Mouse (Mus musculus) forebrain, postnatal 0 days (tissue): ENCODE measurements around the gene Tor1a. TPM values are rescaled to one million over a fixed set of nuclear protein-coding genes. Genes with fewer than 3 reads are reported as not detected.

ENCODE experiments used
- ATAC-seq: fragments of 200-750 bp; cut with Nextera tagmentation; 2 replicates; pipeline ENCODE4 v1.8.0; 2017; ENCODE audit warnings: mild to moderate bottlenecking, moderate library complexity
- DNase-seq: peaks from one replicate; pipeline ENCODE4 v3.0.0-alpha.2; 2015
- H3K27ac ChIP-seq: fragments of 300-500 bp; sonication (generic); 2 replicates; pipeline ENCODE4 v1.5.1; 2014; ENCODE audit warnings: low read depth, mild to moderate bottlenecking, antibody characterized with exemption, low read length, moderate library complexity, mixed read lengths
- H3K27me3 ChIP-seq: fragments of 300-500 bp; sonication (generic); 2 replicates; pipeline ENCODE4 v1.6.1; 2014; ENCODE audit warnings: mild to moderate bottlenecking, low read length, mixed read lengths; ENCODE audit not compliant: insufficient read depth
- H3K36me3 ChIP-seq: fragments of 300-500 bp; sonication (generic); 2 replicates; pipeline ENCODE4 v1.6.1; 2014; ENCODE audit warnings: mild to moderate bottlenecking, moderate library complexity; ENCODE audit not compliant: insufficient read depth
- H3K4me1 ChIP-seq: fragments of 300-500 bp; sonication (generic); 2 replicates; pipeline ENCODE4 v1.6.1; 2014; ENCODE audit warnings: antibody characterized with exemption; ENCODE audit not compliant: insufficient read depth
- H3K4me2 ChIP-seq: fragments of 300-500 bp; sonication (generic); 2 replicates; pipeline ENCODE4 v1.6.1; 2014; ENCODE audit warnings: low read depth, mild to moderate bottlenecking, moderate library complexity
- H3K4me3 ChIP-seq: fragments of 300-500 bp; sonication (generic); 2 replicates; pipeline ENCODE4 v1.5.1; 2014; ENCODE audit warnings: low read depth, low read length, mixed read lengths
- H3K9ac ChIP-seq: fragments of 300-500 bp; sonication (generic); 2 replicates; pipeline ENCODE4 v1.6.1; 2014; ENCODE audit warnings: mild to moderate bottlenecking
- H3K9me3 ChIP-seq: fragments of 300-500 bp; sonication (generic); 2 replicates; pipeline ENCODE4 v1.6.1; 2016; ENCODE audit warnings: low read length
- CTCF ChIP-seq: sonication (generic); IDR thresholded peaks from 2 replicates; pipeline ENCODE4 v1.5.1; 2016; ENCODE audit warnings: antibody characterized with exemption, control low read depth, low read depth
- WGBS: fragments of 180-500 bp; shearing (Covaris S2); extraction: QIAGEN DNeasy Blood & Tissue Kit; methylation state at CpG from one replicate; pipeline ENCODE4 v1.1.7; 2014; 5-methylcytosine and 5-hydroxymethylcytosine counted together
- polyA plus RNA-seq: library from polyadenylated mRNA; unstranded; fragments of >200 nt; fragmentation: Nextera tagmentation; extraction: Ambion mirVana; gene quantifications from 2 replicates; pipeline ENCODE4 v1.2.1, GENCODE M21; 2015
- total RNA-seq: library from RNA; depleted of rRNA; stranded (reverse); fragments of >200 nt; gene quantifications from 2 replicates; pipeline ENCODE4 v1.2.3, GENCODE M21; 2014

Gene Tor1a
- total and polyA plus RNA-seq, 2 experiments from 2014 or later = 53.6 to 97.3 TPM

DNA sequence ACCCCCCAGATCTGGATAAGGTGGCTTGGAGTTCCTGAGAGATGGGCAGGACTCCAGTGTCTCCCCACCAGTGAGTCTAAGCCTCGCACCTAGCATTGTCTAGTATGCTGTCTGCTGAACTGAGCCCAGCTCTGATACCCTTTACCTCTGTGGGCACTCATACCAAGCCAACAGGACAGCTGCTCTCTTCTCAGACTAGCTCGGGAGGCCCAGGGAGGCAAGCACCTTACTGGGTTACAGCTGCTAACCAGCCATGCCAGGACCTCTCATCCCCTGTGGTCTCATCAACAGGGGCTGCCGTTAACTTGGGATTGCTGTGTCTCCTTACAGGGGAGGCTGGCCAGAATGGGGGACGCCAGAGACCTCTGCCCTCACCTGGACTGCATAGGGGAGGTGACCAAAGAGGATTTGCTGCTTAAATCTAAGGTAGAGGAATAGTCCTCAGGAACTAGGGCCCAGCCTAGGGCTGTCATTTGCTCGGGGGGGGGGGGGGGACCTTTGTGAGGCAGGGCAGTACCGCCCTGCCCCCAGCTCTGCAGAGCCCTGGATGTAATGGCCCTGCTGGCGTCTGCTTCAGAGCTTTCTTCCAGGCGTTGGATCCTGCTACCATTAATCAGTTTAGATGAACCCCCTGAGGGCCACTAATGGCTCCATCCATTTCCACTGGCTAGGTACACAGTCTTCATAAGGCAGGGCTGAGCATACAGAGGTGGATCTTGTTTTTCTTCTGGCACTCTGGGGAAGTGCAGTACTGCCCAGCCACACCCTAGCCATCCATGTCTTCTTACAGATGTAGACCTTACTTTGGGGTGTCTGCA lies 30.9 kb upstream of the Tor1a start:
- DNase-seq (no peak), ATAC-seq (no peak)
- peaks cover 30% of the 10 kb centered on the region for H3K36me3 ChIP-seq
- H3K9me3 ChIP-seq = no peaks in the 10 kb centered on the region
- no peak overlapping the region for H3K4me3 ChIP-seq
- WGBS = 74% methylated on average over 8 of the region's 8 CpGs
- no peaks in the 10 kb centered on the region for H3K4me1 ChIP-seq
- no peak overlapping the region for H3K9ac ChIP-seq
- no peak for TF ChIP-seq CTCF
- H3K27me3 ChIP-seq = no peaks in the 10 kb centered on the region
- H3K27ac ChIP-seq = no peak overlapping the region
- H3K4me2 ChIP-seq = no peak overlapping the region

DNA sequence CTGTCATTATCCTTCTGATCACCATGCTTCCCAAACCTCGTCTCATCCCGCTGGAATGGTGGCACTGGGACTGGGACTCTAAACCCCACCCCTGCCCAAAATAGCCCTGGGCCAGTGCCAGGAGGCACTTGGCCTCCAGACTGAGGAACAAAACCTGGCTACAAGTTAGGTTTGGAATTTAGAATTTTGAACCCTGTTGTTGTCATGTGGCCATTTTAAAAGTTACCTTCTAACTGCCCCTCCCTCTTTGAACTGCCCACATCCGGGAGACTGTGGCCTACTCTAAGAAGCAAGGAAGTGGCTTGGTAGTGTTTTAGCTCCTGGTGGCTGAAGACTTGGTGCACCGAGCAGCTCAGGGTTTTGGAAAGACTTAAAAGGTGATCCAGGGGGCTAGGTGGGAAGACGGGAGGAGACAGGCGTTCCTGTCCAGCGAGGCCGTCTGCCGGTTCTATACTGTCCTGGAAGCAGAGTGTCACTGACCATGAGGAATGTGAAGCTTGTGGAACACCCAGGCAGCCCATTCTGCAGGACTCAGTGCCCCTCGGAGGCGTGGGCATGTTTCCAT lies 27.8 kb upstream of the Tor1a start:
- TF ChIP-seq CTCF = no peak
- ATAC-seq (no peak), DNase-seq (no peak)

DNA sequence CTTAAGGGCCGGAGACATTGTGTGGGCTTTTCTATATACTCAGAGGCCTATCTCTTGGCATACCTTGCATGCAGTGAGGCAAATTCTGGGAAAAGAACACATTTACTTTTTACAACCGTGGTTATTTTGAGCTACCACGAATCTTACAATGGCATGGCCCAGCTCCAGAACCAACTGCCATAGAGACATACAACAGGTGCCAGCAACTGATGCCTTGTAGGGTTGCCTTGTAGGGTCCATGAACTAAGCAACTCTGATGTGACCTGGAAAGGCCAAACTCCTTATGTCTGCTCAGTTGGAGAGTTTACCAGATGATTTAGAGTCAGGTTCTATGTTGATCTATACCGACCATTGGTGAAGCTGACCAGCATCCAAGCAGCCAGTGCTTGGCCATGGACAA lies 27.1 kb upstream of the Tor1a start:
- peaks cover 5% of the 10 kb centered on the region; the same call in 1 of the 2 replicates for H3K36me3 ChIP-seq
- H3K4me2 ChIP-seq = no peak overlapping the region
- DNase-seq = no peak
- no peak overlapping the region for H3K4me3 ChIP-seq
- no peaks in the 10 kb centered on the region for H3K9me3 ChIP-seq
- 94% methylated on average over 4 of the region's 4 CpGs for WGBS
- no peaks in the 10 kb centered on the region for H3K4me1 ChIP-seq
- no peak for TF ChIP-seq CTCF
- no peaks in the 10 kb centered on the region for H3K27me3 ChIP-seq
- H3K27ac ChIP-seq = no peak overlapping the region
- no peak for ATAC-seq
- no peak overlapping the region for H3K9ac ChIP-seq

More for the DNA sequence above, 27.8 kb upstream of the Tor1a start:
- H3K27me3 ChIP-seq = no peaks in the 10 kb centered on the region
- H3K4me1 ChIP-seq = no peaks in the 10 kb centered on the region
- WGBS = 73% methylated on average over 11 of the region's 11 CpGs
- no peaks in the 10 kb centered on the region for H3K9me3 ChIP-seq
- no peak overlapping the region for H3K27ac ChIP-seq
- H3K36me3 ChIP-seq = peaks cover 9% of the 10 kb centered on the region; the same call in 1 of the 2 replicates
- no peak overlapping the region for H3K4me2 ChIP-seq
- H3K4me3 ChIP-seq = no peak overlapping the region
- no peak overlapping the region for H3K9ac ChIP-seq

DNA sequence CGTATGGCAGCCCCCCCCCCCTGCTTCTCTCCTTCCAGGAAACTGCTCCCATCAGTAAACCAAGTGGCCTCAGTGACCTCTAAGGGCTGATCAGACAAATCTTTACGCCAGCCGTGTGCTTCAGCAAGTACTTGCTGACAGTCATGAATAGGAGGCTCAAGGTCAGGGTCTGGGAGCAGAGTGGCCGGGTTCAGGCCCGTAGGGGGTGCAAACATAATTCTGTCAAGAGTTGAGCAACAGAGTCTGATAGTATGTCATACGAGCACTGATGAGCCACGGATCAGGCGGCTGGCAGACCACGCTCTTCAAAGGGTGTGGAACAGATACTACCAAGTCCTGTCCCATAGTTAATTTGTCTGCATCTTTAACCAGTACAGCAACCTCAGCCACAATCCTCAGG lies 22.5 kb upstream of the Tor1a start:
- Histone ChIP-seq H3K27me3 (no peaks in the 10 kb centered on the region), H3K4me1 (no peaks in the 10 kb centered on the region), H3K4me3 (no peak overlapping the region), H3K27ac (no peak overlapping the region), H3K4me2 (no peak overlapping the region), H3K9me3 (no peaks in the 10 kb centered on the region), H3K36me3 (no peaks in the 10 kb centered on the region), H3K9ac (no peak overlapping the region)
- WGBS = 94% methylated on average over 9 of the region's 9 CpGs
- TF ChIP-seq CTCF = no peak
- DNase-seq (no peak), ATAC-seq (no peak)

DNA sequence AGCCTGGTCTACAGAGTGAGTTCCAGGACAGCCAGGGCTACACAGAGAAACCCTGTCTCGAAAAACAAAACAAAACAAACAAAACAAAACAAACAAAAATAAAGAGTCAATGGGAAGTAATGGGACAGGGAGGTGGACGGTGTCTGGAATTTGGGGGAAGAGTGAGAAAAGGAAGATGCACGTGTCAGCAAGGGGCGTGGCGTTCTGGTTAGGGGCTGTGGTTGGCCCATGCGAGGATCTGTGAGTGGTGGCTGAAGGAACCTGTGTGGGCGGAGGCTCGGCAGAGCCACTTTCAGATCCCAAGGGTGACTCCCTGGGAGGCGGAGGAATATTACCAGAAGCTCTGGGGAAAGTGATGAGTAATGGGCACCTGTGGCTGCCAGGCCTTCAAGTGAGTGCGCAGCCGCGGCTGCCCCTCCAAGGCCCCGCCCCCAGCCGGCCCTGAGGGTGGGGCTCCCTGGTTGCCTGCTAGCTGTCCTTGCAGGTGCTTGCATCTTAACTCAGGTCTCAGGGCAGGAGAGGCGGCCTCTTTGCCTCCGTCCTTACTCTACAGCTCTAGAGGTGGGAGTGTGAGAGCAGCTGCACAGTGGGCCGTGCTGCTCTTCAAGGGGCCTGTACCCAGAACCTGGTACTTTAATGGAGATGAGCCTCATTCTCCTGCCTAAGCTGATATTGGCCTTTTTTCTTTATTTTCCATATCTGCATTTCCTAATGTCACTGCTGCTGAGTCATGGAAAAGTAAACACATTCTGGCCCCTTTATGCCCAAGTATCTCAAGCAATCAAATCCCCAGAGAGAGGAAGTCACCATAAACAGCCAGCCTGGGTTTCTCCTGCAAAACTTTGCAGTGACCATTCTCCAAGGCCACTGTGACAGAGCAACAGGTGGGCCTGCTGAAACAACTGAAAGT lies 17.6 kb upstream of the Tor1a start:
- H3K27me3 ChIP-seq = no peaks in the 10 kb centered on the region
- H3K27ac ChIP-seq = no peak overlapping the region
- H3K4me2 ChIP-seq = no peak overlapping the region
- TF ChIP-seq CTCF = no peak
- no peak for ATAC-seq
- H3K4me3 ChIP-seq = no peak overlapping the region
- WGBS = 31% methylated on average over 17 of the region's 17 CpGs
- no peak for DNase-seq
- H3K9me3 ChIP-seq = no peaks in the 10 kb centered on the region
- H3K36me3 ChIP-seq = no peaks in the 10 kb centered on the region
- H3K4me1 ChIP-seq = peaks cover 7% of the 10 kb centered on the region; the same call in 1 of the 2 replicates
- H3K9ac ChIP-seq = no peak overlapping the region

DNA sequence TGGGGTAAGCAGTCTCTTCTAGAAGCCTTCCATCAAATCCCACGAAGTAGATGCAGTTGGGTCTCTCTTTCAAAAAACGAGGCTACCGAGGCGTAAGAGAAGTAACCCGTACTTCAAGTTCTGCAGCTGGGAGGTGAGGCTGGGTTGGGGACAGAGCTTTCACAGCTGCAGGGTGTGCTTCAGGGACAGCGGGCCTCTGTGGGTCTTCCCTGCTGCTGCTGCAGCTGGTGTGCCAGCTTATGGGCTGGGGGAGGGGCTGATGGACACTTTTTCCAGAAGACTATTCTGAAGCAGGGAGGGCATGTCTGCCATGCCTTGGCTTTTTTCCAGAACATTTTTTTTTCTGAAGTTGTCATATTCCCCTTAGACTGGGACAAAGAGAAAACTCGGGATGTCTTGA lies 15.3 kb upstream of the Tor1a start:
- Histone ChIP-seq H3K9ac (peak overlapping the region; percentile 58), H3K27ac (no peak overlapping the region), H3K36me3 (peaks cover 17% of the 10 kb centered on the region), H3K4me2 (peak overlapping the region; percentile 72), H3K4me3 (peak overlapping the region; percentile 80), H3K27me3 (no peaks in the 10 kb centered on the region), H3K4me1 (peaks cover 7% of the 10 kb centered on the region; the same call in 1 of the 2 replicates), H3K9me3 (no peaks in the 10 kb centered on the region)
- no peak for TF ChIP-seq CTCF
- WGBS = 47% methylated on average over 7 of the region's 7 CpGs
- ATAC-seq = no peak
- DNase-seq = peak; percentile 13
